Mouse (Mus musculus) heart, embryonic 12.5 days (tissue): Measurements from ENCODE around the gene Adcy5. TPM values are rescaled to one million over a fixed set of nuclear protein-coding genes. Genes with fewer than 3 reads are reported as not detected.

Experiments used
- ATAC-seq: fragments of 200-750 bp; cut with Nextera tagmentation; 2 replicates; pipeline ENCODE4 v1.8.0; 2017; ENCODE audit warnings: moderate TSS enrichment, moderate library complexity; ENCODE audit not compliant: insufficient number of reproducible peaks, low FRiP score
- H3K27ac ChIP-seq: fragments of 300-500 bp; sonication (generic); 2 replicates; pipeline ENCODE4 v1.5.1; 2016; ENCODE audit warnings: mild to moderate bottlenecking, moderate library complexity; ENCODE audit not compliant: poor library complexity, severe bottlenecking
- H3K27me3 ChIP-seq: fragments of 300-500 bp; sonication (generic); replicated peaks from 2 replicates; pipeline ENCODE4 v1.6.1; 2016; ENCODE audit warnings: mild to moderate bottlenecking, moderate library complexity
- H3K36me3 ChIP-seq: fragments of 300-500 bp; sonication (generic); 2 replicates; pipeline ENCODE4 v1.6.1; 2016; ENCODE audit warnings: mild to moderate bottlenecking, moderate library complexity
- H3K4me1 ChIP-seq: fragments of 300-500 bp; sonication (generic); replicated peaks from 2 replicates; pipeline ENCODE4 v1.6.1; 2016; ENCODE audit warnings: mild to moderate bottlenecking
- H3K4me2 ChIP-seq: fragments of 300-500 bp; sonication (generic); 2 replicates; pipeline ENCODE4 v1.6.1; 2016; ENCODE audit warnings: mild to moderate bottlenecking, moderate library complexity
- H3K4me3 ChIP-seq: fragments of 300-500 bp; sonication (generic); 2 replicates; pipeline ENCODE4 v1.5.1; 2016; ENCODE audit warnings: mild to moderate bottlenecking
- H3K9ac ChIP-seq: fragments of 300-500 bp; sonication (generic); 2 replicates; pipeline ENCODE4 v1.6.1; 2016; ENCODE audit warnings: mild to moderate bottlenecking, moderate library complexity
- H3K9me3 ChIP-seq: fragments of 300-500 bp; sonication (generic); replicated peaks from 2 replicates; pipeline ENCODE4 v1.6.1; 2016; ENCODE audit warnings: mild to moderate bottlenecking, moderate library complexity
- WGBS: fragments of 180-500 bp; shearing (Covaris S2); methylation state at CpG from one replicate; pipeline ENCODE4 v1.1.7; 2016; 5-methylcytosine and 5-hydroxymethylcytosine counted together
- polyA plus RNA-seq: library from polyadenylated mRNA; unstranded; fragments of >200 nt; fragmentation: Nextera tagmentation; extraction: Ambion mirVana; gene quantifications from 2 replicates; pipeline ENCODE4 v1.2.1, GENCODE M21; 2016

Adcy5 gene
- polyA plus RNA-seq, 1 experiment from 2014 or later, result 8.3 TPM

DNA sequence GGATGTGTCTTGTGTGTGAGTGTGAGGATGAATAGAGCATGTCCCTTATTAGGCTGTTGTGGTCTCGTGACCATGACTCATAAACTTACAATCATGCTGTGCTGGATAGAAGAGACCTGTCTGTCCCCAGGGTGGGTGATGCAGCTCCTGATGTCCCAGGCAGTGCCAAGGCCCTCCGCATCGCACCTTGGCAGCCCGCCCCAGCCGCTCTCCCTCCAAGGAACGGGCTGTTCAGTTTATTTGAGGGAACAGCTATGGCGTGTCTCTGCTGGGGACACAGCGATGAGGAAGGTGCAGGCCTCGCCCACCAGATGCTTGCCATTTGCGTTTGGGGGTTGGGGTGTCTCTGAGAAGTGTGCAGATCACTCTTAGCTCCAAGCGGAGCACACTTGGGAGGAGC is 28.5 kb downstream of the Adcy5 start:
- Histone ChIP-seq H3K4me2 (no peak overlapping the region), H3K9ac (no peak overlapping the region), H3K27me3 (no peaks in the 10 kb centered on the region), H3K9me3 (no peaks in the 10 kb centered on the region), H3K4me3 (no peak overlapping the region), H3K4me1 (peaks cover 17% of the 10 kb centered on the region), H3K27ac (no peak overlapping the region), H3K36me3 (no peaks in the 10 kb centered on the region)
- 67% methylated on average over 11 of the region's 11 CpGs for WGBS
- ATAC-seq, result no peak

DNA sequence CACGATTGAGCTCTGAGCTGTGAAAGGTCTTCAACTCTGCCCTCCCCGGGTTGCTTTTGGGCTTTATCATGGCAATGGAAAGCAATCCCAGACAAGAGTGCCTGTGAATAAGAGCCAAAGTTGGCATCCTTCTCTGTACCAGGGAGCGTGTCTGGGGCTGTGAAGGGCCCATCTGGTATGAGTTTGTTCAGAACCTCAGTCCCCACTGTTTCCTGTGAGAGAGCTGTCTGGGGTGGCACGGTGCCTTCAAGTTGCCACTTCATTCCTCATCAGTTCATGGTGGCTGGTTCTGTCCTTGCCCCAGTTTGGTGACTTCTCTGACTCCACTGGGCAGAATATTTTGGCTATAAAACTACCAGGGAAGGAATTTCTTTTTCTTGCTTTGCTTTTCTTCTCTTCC is 33.4 kb downstream of the Adcy5 start:
- peaks cover 24% of the 10 kb centered on the region for H3K4me1 ChIP-seq
- ATAC-seq, result no peak
- no peak overlapping the region for H3K4me2 ChIP-seq
- 75% methylated on average over 4 of the region's 4 CpGs for WGBS
- H3K27ac ChIP-seq, result no peak overlapping the region
- no peak overlapping the region for H3K9ac ChIP-seq
- no peak overlapping the region for H3K4me3 ChIP-seq
- no peaks in the 10 kb centered on the region for H3K27me3 ChIP-seq
- H3K36me3 ChIP-seq, result no peaks in the 10 kb centered on the region
- no peaks in the 10 kb centered on the region for H3K9me3 ChIP-seq

DNA sequence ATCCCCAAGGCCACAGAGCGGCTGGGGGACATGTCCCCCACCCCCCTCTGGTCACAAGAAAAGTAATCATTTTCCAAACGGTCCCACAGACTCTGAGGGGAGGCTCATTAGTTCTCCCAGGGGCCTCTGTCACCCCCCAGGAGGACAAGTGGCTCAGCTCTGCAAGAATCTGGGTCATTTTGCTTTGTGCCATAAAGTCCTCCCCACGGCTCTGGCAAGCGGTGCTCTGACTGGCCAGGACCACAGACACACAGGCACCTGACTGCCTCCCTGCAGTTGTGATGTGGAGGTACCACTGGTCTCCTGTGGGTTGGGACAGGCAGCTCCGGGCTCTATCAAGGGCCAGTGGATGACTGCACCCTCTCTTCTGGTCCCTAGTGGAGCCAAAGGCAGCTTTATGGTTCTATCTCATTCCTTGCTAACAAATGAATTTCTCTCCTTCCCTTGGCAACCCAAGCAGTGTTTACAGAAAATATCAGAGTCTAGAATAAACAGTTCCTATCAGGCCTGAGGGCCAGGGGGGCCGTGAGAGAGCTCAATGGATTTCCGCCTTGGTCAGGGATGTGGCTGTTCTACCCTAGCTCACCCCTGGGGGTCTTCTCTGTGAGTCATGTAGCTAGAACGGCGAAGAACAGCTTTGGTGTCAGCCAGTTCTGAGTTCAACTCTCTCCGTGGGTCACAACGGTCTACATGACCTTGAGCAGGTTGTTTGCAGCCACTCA is 34.9 kb downstream of the Adcy5 start:
- Histone ChIP-seq H3K27ac (no peak overlapping the region), H3K4me3 (no peak overlapping the region), H3K27me3 (no peaks in the 10 kb centered on the region), H3K4me1 (peaks cover 32% of the 10 kb centered on the region), H3K9ac (no peak overlapping the region), H3K9me3 (no peaks in the 10 kb centered on the region), H3K4me2 (no peak overlapping the region), H3K36me3 (no peaks in the 10 kb centered on the region)
- no peak for ATAC-seq
- 61% methylated on average over 11 of the region's 11 CpGs for WGBS

DNA sequence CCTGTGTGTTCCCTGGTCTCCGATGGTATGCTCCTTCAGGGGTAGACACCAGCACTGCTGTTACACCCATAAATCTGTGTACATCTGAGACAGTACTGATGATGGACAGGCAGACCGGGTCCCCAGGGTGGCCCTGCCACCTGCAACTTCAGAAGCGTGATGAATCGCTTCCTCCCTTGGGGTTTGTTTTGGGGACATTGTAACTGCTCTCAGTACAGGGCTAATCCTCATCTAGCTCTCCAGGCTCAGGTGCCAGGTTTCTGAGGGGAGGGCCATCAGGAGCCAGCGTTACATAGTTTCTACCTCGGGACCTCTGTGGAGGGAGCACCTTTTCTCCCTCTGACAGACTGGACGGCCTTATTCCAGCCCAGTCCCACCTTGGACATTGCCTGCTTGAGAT is 36.1 kb downstream of the Adcy5 start:
- Histone ChIP-seq H3K27ac (no peak overlapping the region), H3K36me3 (no peaks in the 10 kb centered on the region), H3K4me1 (peaks cover 32% of the 10 kb centered on the region), H3K4me3 (no peak overlapping the region), H3K9me3 (no peaks in the 10 kb centered on the region), H3K9ac (no peak overlapping the region), H3K4me2 (no peak overlapping the region), H3K27me3 (no peaks in the 10 kb centered on the region)
- WGBS, result 80% methylated on average over 7 of the region's 7 CpGs
- ATAC-seq, result no peak

DNA sequence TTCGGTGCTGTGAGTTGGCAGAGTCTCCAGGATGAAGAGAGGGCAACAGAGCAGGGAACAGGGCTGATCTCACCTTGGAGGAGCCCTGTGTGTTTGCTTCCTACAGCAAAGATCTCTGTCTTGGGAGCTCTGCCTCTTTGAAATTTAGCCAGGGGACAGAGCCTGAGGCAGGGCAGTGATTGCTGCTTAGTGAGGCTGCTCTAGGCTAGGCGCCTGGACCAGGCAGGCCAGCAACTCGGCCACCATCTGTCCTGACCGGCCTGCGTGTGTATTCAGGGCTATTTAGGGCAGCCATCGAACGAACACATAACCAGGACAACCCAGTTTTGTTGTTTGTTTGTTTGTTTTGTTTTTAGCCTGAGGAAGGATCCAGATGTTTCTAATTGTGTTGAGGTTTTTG is 36.6 kb downstream of the Adcy5 start:
- no peaks in the 10 kb centered on the region for H3K9me3 ChIP-seq
- ATAC-seq, result no peak
- no peak overlapping the region for H3K4me2 ChIP-seq
- H3K4me1 ChIP-seq, result peaks cover 32% of the 10 kb centered on the region
- WGBS, result 65% methylated on average over 7 of the region's 7 CpGs
- H3K36me3 ChIP-seq, result no peaks in the 10 kb centered on the region
- H3K27ac ChIP-seq, result no peak overlapping the region
- H3K4me3 ChIP-seq, result no peak overlapping the region
- H3K27me3 ChIP-seq, result no peaks in the 10 kb centered on the region
- H3K9ac ChIP-seq, result no peak overlapping the region

DNA sequence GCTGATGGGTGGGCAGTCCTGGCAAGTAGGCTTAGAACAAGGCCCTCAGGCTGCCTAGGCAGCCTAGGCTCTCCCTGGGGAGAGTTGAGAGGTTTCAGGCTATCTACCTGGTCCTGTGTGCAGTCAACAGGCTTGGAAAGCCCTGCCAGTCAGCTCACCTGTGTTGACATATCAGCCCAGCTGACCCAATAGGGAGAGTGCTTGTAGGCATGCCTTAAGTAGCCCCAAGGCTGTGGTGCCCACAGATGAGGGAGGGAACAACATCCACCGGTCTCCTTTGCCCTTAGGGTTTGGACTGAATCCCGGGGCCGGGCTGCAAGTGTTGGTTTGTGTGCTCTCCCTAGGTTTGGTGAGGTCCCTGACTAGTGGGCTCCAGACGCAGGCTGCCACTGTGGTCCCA is 37.8 kb downstream of the Adcy5 start:
- Histone ChIP-seq H3K27me3 (no peaks in the 10 kb centered on the region), H3K9ac (peak overlapping the region; percentile 1; the same call in 1 of the 2 replicates), H3K9me3 (no peaks in the 10 kb centered on the region), H3K4me3 (no peak overlapping the region), H3K36me3 (no peaks in the 10 kb centered on the region), H3K27ac (peak overlapping the region; percentile 33; the same call in 1 of the 2 replicates), H3K4me2 (no peak overlapping the region), H3K4me1 (peaks cover 32% of the 10 kb centered on the region)
- WGBS, result 73% methylated on average over 4 of the region's 4 CpGs
- no peak for ATAC-seq

DNA sequence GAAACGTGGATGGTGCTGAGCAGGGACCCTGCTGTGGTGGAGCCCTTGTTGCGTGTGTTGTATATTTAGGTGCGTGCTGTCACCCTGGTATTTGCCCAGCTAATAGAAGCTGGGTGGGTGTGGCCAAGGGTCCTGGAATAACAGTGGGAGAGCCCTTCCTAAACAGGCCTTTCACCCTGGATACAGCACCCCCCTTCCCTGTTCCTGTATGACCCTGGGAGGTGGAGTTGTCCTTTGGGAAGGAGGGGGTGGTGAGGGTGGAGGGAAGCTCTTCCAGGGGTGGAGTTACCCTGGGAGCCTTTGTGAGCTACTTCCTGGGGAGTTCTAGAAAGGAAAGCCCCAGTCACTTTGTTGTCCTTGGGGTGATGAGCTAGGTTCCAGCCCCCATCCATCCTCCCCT is 38.7 kb downstream of the Adcy5 start:
- Histone ChIP-seq H3K4me1 (peaks cover 32% of the 10 kb centered on the region), H3K4me2 (no peak overlapping the region), H3K9me3 (no peaks in the 10 kb centered on the region), H3K27ac (peak overlapping the region; percentile 33), H3K27me3 (no peaks in the 10 kb centered on the region), H3K9ac (no peak overlapping the region), H3K4me3 (no peak overlapping the region), H3K36me3 (no peaks in the 10 kb centered on the region)
- peak; percentile 48 for ATAC-seq
- WGBS, result 32% methylated on average over 3 of the region's 3 CpGs

DNA sequence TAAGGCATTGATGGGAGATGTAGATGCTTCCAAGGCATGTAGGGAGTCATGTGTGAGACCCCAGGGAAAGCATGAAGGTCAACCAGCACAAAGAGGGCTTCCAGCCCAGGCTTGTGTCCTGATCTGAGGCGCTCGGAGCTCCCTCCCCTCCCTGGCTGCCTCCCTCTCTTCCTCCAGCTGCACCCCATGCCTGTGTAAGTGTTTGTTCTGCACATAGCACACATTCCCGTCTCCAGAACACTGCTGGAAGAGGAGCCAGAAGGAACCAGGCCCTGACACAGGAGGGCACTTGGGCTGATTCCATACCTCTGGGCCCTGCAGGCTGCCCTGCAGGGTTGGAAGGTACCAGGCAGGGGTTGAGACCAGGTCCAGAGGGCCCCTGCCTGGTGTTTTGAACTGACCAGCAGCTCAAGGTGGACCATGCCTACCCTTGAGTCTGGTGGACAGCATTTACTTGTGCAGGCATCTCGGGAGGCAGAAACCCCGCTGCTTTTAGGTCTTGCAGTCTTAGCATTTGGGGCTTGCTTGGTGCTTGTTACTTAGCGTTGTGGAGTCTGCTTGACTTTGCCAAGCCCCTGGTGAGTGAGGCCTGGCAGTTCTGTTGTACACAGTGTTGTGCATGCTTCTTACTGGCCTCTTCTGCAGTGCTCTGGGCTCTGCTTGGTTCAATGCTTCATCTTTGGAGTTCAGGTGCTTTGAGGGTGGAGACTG is 45.2 kb downstream of the Adcy5 start:
- no peaks in the 10 kb centered on the region for H3K36me3 ChIP-seq
- peak overlapping the region; percentile 81 for H3K27ac ChIP-seq
- ATAC-seq, result peak; percentile 16; the same call in 1 of the 2 replicates
- H3K9ac ChIP-seq, result no peak overlapping the region
- H3K4me2 ChIP-seq, result no peak overlapping the region
- H3K27me3 ChIP-seq, result no peaks in the 10 kb centered on the region
- no peak overlapping the region for H3K4me3 ChIP-seq
- H3K9me3 ChIP-seq, result no peaks in the 10 kb centered on the region
- WGBS, result 59% methylated on average over 6 of the region's 6 CpGs
- peaks cover 38% of the 10 kb centered on the region for H3K4me1 ChIP-seq

DNA sequence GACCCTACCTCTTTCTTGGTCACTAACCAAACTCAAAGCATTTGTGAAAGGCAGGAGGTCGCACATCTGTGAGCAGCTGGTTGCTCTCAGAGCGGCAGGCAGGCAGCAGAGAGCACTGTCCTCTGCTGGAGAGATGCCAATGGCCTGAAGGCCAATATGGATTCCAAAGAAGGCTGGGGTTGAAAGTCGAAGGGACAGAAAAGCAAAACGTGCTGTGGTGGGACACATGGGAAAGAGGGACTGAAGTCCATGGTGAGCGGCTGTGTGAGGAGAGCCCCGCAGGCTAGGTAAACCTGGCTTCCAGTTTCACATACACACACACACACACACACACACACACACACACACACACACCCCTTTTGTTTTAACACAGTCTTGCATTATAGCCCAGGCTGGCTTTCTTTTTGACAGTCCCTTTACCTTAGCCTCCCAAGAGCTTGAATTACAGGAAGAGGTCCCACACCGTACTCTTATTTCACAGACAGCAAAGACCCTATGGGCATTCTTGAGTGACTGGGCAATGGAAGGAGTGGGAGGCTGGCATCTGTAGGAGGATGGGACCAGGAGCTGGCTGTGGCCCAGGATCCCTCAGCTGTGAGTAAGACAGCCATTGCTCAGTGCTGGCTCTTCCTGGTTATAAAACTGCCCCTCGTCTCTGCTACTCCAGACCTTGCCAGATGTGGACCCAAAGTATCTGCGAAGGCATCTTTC is 45.9 kb downstream of the Adcy5 start:
- Histone ChIP-seq H3K4me2 (no peak overlapping the region), H3K4me1 (peaks cover 43% of the 10 kb centered on the region), H3K9me3 (no peaks in the 10 kb centered on the region), H3K9ac (no peak overlapping the region), H3K4me3 (no peak overlapping the region), H3K36me3 (no peaks in the 10 kb centered on the region), H3K27ac (peak overlapping the region; percentile 81), H3K27me3 (no peaks in the 10 kb centered on the region)
- ATAC-seq, result no peak
- WGBS, result 69% methylated on average over 9 of the region's 9 CpGs

DNA sequence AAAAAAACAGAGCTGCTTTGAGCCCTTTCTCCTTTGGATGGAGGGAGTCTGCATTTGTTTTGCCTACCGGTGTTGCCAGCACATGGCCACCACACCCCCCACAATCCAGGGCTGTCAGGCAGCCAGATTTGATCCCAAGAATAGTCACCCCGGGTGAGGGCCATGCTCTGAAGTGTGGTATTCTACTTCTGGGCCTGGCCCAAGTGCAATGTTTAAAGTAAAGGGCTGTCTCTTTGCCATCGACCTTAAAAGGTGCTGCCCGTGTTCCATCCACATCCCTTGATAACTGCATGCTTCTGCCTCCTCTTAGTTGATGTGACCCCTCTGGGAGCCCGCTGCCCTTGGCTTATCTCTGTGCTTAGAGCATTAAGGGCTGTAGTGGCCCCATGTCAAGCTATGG is 46.6 kb downstream of the Adcy5 start:
- no peak for ATAC-seq
- Histone ChIP-seq H3K4me1 (peaks cover 49% of the 10 kb centered on the region), H3K27me3 (no peaks in the 10 kb centered on the region), H3K4me3 (no peak overlapping the region), H3K4me2 (no peak overlapping the region), H3K9me3 (no peaks in the 10 kb centered on the region), H3K27ac (peak overlapping the region; percentile 81), H3K9ac (no peak overlapping the region), H3K36me3 (no peaks in the 10 kb centered on the region)
- 32% methylated on average over 5 of the region's 5 CpGs for WGBS

DNA sequence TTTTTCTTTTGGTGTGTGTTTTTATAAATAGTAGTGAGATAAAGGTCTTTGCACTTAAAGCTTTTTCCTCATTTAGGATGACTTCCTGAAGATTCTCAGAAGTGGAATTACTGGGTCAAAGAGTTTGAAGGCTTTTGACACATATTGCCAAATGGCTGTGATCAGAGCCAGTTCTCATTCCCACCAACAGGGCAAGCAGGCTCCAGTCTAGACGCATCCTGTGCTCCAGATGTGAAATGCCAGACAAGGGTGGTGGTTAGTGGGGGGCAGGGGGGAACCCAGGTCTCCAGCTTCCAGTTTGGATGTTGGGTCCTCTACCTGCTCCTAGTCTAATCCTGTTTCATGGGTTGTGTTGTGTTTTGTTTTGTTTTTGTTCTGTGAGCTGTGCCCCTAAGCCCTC is 48.8 kb downstream of the Adcy5 start:
- Histone ChIP-seq H3K9ac (no peak overlapping the region), H3K4me1 (peaks cover 65% of the 10 kb centered on the region), H3K36me3 (no peaks in the 10 kb centered on the region), H3K4me2 (no peak overlapping the region), H3K27me3 (no peaks in the 10 kb centered on the region), H3K27ac (no peak overlapping the region), H3K9me3 (no peaks in the 10 kb centered on the region), H3K4me3 (no peak overlapping the region)
- WGBS, result 64% methylated on average over 1 of the region's 1 CpGs
- ATAC-seq, result no peak
